Mouse (Mus musculus) ovary, adult 2 months (tissue): ENCODE measurements around the gene Plcb2. TPM values are rescaled to one million over a fixed set of nuclear protein-coding genes. Genes with fewer than 3 reads are reported as not detected.

Experiments used
- polyA plus RNA-seq: library from polyadenylated mRNA; depleted of rRNA; stranded (reverse); fragments of >200 nt; gene quantifications from 2 replicates; pipeline ENCODE4 v1.2.3, GENCODE M21; 2012; rRNA removed

Plcb2 gene
- polyA plus RNA-seq, result 4.2 and 8.4 TPM in 2 replicates

DNA sequence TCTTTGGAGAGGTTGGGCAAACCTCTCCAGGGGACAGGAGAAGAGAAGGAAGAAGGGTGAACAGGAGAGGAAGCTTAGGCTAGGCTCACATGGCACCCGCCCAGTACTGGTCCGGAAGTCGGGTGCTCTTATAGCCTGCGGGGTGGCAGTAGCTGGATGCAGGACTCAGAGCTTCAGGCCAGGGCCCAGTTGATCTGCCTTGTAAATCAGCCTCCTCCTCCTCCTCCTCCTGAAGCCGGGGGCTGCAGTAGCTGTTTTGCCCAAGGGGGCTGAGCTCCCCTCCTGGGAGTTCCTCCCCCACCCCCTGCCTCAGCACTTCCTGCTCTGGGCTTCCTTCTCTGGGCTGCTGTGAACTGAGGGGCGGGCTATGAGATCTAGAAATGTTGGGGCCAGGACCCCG lies at the start of gene Plcb2:
TSS of gene Plcb2 (minus strand) at position 102 of the 400 bp plus-strand sequence.

DNA sequence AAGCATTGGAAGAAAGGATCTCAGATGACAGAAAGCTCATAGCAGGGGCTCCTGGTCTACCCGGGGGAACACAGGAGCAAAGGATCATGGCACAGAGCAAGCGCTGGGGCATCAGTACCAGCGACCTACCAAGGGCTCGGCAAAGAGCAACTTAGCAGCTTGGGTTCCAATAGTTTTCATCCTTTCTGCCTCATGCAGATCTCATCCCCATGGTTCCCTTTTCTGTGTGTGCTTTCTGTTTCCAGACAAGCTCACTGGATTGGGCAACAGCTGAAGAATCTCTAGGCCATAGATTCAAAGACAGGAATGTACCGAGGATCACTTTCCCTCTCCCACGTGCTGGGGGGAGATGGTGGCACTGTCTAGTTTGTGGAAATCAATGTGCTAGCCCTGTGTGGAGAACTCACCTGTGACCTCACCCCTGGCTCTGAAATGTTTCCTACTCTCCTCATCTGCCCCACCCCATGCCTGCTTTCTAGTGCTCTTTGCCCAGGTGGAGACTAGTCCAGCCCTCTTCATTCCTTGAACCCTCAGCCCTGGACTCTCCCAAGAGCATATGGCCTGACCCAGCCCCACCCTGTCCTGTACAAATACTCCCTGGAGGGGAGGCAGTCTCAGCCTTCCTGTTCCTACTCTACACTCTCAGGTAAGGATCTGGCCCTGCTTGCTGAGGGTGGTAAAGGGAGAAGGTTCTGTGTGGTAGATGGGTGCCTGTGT lies 44.1 kb upstream of the Plcb2 start, which contains the start of gene Phgr1:
TSS of gene Phgr1 (plus strand) at position 612 of the 717 bp plus-strand sequence.

DNA sequence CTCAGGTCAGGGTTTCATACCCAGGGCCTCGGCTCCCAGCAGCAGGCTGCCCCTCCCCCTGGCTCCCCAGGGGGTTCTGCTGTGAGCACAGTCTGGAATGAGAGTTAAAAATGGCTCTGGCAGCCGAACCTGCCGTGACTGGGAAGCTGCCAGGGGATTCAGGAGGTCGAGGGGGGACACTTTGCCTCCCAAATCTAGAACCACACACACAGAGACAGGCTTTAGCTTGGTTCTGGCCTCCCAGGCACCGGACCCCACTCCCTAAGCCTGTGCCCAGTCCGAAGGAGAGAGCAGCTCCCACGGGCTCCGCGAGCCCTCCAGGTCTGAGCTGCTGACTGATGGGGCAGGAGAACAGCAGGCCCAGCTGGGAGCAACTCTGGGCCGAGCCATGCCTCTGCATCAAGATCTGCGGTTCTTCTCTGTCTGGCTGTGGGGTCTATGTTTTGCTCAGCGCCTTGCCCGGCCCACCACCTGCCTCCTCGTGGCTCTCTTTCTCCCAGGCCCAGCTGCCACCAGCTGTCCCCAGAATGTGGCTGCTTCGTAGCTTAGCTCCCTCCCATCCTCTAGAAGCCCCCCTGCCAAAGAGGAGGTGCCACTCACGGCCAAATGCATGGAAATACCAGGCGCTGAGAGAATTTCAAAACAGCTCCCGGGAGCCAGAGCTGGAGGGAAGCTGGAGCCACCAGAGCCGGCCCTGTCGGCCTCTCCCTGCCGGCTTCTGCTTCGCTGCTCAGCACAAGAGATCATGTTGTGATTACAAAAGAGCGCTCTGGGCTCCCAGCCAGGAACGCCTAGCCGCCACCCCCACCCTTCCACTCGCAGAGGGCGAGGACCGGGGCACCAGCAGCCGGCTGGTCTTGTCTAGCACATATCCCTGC lies 33.9 kb upstream of the Plcb2 start, which contains the start of gene Ccdc9b:
TSS of gene Ccdc9b (minus strand) at position 756 of the 878 bp plus-strand sequence.

DNA sequence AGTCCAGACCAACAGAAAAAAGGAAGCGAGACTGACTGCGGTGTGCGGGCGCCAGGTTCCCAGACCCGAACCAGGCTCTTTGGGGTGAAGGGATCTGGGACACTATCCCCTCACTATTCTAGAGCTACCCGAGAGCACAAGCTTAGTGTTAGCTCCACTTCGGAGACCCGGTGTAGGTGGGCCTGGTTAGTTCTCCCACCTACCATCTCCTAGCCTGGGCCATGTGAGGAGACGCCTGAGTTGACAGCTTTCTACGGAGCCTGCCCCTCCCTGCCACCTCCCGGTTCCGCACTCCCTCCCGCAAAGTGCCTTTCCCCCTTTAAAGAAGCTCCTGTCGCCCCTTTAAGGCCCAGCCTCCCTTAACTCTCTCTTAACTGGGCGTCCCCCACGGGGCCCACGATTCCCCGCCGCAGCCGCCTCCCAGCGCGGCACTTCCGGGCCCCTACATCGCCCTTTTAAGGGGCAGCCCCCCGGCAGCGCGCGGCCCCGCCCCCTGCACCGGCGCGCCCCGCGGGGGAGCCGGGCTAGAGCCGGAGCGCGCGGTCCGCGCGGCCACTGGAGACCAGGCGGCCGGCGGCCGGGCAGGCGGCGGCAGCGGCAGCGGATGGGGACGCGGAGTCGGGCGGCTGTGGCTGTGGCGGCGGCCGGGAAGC lies 17.1 kb upstream of the Plcb2 start, which contains the start of gene Inafm2:
TSS of gene Inafm2 (plus strand) at position 527 of the 653 bp plus-strand sequence.

DNA sequence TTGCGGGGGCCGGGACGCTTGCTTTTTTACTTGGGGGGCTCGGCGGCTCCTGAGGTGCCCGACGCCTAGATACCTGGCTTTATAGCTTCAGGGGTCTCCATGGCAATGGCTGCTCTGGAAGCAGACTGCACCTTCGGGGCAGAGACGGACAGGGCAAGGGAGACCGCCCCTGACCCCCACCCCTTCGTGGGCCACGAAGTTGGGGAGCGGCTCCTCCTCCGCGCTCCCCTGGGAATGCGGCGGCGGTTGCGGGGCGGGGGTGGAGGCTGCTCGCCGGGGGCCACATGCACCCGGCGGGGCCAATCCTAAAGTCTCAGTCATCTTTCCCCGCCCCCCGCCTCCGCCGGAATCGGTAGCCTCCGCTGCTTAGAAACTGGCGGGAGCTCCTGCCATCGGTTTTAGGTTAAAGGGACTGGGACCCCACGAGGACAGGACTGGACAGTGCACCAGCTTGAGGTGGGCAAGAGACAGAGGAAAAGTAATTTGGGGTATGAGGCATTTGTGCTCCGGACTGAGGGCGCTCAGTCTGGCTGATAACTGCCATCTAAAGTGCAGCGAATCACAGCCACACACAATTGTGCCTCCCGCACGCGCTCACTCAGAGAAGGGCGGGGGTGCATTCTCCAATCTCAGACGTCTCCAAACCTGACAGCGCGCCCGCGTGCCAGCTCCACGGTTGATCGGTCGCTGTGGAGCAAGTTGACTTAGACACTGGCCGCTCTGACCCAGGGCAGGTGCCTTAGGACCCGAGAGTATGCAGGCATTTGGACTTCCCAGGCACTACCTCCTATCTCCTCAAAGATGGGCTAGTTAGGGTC lies 24.1 kb downstream of the Plcb2 start, which contains the start of gene Ankrd63:
TSS of gene Ankrd63 (minus strand) at position 51 of the 818 bp plus-strand sequence.

DNA sequence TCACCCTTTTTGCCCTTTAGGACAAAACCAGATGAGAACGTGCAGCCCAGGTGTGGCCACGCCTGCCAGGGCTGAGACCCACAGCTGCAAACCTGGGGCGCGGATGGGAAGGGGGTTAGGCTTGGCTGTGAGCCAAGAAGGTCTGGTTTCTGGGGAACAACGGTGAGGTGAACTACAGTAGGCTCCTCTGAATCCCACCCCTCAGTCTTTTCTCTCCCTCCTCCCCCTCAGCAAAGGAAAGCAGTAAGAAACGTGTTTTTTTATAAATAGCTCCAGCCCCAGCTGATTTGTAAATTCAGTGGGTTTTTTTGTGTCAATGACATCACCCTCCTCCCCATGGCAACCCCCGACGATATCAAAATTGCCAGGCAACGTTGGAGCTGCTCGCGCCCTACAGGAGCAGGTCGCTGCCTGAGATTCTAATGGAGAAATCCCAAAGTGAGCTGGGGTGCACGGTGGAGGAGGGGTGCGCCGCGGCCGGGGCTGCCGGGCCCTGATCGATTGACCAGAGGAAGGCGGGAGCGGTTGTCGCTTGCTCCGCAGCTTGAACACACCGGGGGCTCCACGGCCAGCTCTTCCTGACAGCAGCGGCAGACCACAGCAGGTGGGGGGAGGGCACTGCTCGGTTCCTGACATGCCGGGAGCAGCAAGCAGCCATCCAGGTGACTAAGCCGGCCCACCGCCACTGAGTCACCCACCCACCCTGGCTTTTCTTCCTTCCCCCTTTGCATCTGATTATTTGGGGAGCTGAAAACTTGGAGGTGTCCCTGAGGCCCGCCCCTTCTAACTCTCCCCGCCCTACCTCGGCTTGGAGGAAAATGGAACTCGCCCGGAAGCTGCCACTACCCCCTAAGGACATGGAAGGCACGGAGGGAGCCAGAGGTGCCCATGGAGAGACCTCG lies 65.1 kb downstream of the Plcb2 start, which contains the start of gene Pak6:
TSS of gene Pak6 (plus strand) at position 402 of the 902 bp plus-strand sequence.

Other genes starting within 250 kb of the Plcb2 start
- 40.1 and 44.7 TPM in 2 replicates for gene Srp14, start 248.7 kb downstream of the Plcb2 start, polyA plus RNA-seq
- gene Bmf, start 178.8 kb downstream of the Plcb2 start, polyA plus RNA-seq, result 32.2 and 42.6 TPM in 2 replicates
- 8.1 and 11.8 TPM in 2 replicates for gene Bub1b, start 130.2 kb downstream of the Plcb2 start, polyA plus RNA-seq
- gene Pak6, start 65.1 kb downstream of the Plcb2 start, polyA plus RNA-seq, result 19.6 and 23.0 TPM in 2 replicates
- 10.0 and 10.1 TPM in 2 replicates for gene Ankrd63, start 24.5 kb downstream of the Plcb2 start, polyA plus RNA-seq
- gene Inafm2, start 17.3 kb upstream of the Plcb2 start, polyA plus RNA-seq, result 17.2 and 23.9 TPM in 2 replicates
- gene Ccdc9b, start 34.2 kb upstream of the Plcb2 start, polyA plus RNA-seq, result 7.4 and 7.8 TPM in 2 replicates
- 0.70 and 1.0 TPM in 2 replicates for gene Phgr1, start 44.3 kb upstream of the Plcb2 start, polyA plus RNA-seq
- 0.61 TPM in 2 replicates for gene Disp2, start 51.3 kb upstream of the Plcb2 start, polyA plus RNA-seq
- gene Knstrn, start 85.6 kb upstream of the Plcb2 start, polyA plus RNA-seq, result 3.9 and 6.0 TPM in 2 replicates
- 84.6 and 103 TPM in 2 replicates for gene Ivd, start 133.5 kb upstream of the Plcb2 start, polyA plus RNA-seq
- gene Bahd1, start 171.9 kb upstream of the Plcb2 start, polyA plus RNA-seq, result 31.7 and 39.7 TPM in 2 replicates
- 31.2 and 33.1 TPM in 2 replicates for gene Chst14, start 198.1 kb upstream of the Plcb2 start, polyA plus RNA-seq